In genomic region chr12:55456893-55457292, GRCm38 (mm10) we compare ENCODE assay signal across 18 mouse cellular contexts. TPM values are rescaled to one million over a fixed set of nuclear protein-coding genes. Genes with fewer than 3 reads are reported as not detected.
DNase-seq lines count a peak whose midpoint lies in the region; TF ChIP-seq lines count a peak whose summit lies in the region.
"Had no signal": no experiment of that assay in that cellular context is flagged by ENCODE, and none has a peak within 500 bp of the region (broad histone marks: within the 10 kb centered on the region; RNA-seq: fewer than 3 reads in every experiment).

No protein-coding gene starts in this region.

- intact Hi-C loops in gastrocnemius, adult 2 months (cut with DNase I): no loop called here
- intact Hi-C loops in gastrocnemius, postnatal 14 days (cut with DNase I; ENCODE audit: low total_unique reads): no loop called here
- intact Hi-C loops in left cerebral cortex, postnatal 14 days (cut with DNase I): no loop called here
- intact Hi-C loops in left cerebral cortex, postnatal 4 days (cut with DNase I): no loop called here

- peak; percentile 27 for DNase-seq in adrenal gland, adult 2 months
- DNase-seq in adrenal gland, adult 18-20 months (ENCODE audit: low spot score in 2 of 2): no peak
- DNase-seq in gastrocnemius, adult 2 months: no peak
- no peak for DNase-seq in gastrocnemius, postnatal 14 days
- peak; percentile 57 to 58 for DNase-seq in left cerebral cortex, postnatal 14 days (ENCODE audit: low spot score in 2 of 2)
- DNase-seq in left cerebral cortex, postnatal 4 days: no peak
- peak; percentile 68 to 83 for DNase-seq in right cerebral cortex, postnatal 10 days (ENCODE audit: low spot score in 2 of 2)
- DNase-seq in right cerebral cortex, postnatal 14 days: no peak
- DNase-seq: cerebellum, adult 8-10 months; gastrocnemius, postnatal 25 days; heart, adult 2 months; heart, postnatal 4 days; kidney, postnatal 25 days; thymus, postnatal 14 days had no signal

- H3K27ac ChIP-seq in gastrocnemius, adult 2 months: peak overlapping the region; percentile 8; the same call in 1 of the 2 replicates
- H3K27ac ChIP-seq: heart, adult 2 months; heart, embryonic 15.5 days; liver, embryonic 14.5 days; lung, embryonic 15.5 days; macrophage had no signal

- no peak overlapping the region for H3K4me3 ChIP-seq in gastrocnemius, adult 2 months
- H3K4me3 ChIP-seq: heart, adult 2 months; heart, embryonic 15.5 days; lung, embryonic 15.5 days had no signal

- TF ChIP-seq CTCF in gastrocnemius, adult 2 months (IDR thresholded peaks at IDR 0.05): no peak

RNA-seq across cellular contexts. Expression of gene Nfkbia, which starts 35.6 kb away (rescaled TPM):
- total RNA-seq in adrenal gland, adult 2 months (2021): 10 to 100 TPM; 90.6 to 94.6 TPM
- 197 and 256 TPM in 2 replicates for polyA plus RNA-seq in adrenal gland, adult 2 months (2012; rRNA removed)
- total RNA-seq in adrenal gland, adult 18-20 months (2021): 100 to 1,000 TPM in 1 of 2 experiments, 10 to 100 TPM in 1; 72.4 to 107 TPM
- total RNA-seq in gastrocnemius, adult 2 months (2021): 10 to 100 TPM; 26.3 to 66.2 TPM
- total RNA-seq in gastrocnemius, postnatal 14 days (2021): 10 to 100 TPM; 22.8 to 38.3 TPM
- total RNA-seq in left cerebral cortex, postnatal 14 days (2021): 10 to 100 TPM; 28.3 to 46.4 TPM
- 10 to 100 TPM; 26.8 to 33.6 TPM for total RNA-seq in left cerebral cortex, postnatal 4 days (2021)

Comparison
In these comparisons a context has a peak if more than half of its experiments do, and no peak if none do; other contexts are left out.
1. DNase-seq: peak in adrenal gland, adult 2 months (single experiment), left cerebral cortex, postnatal 14 days (2 of 2) and right cerebral cortex, postnatal 10 days (2 of 2); none in adrenal gland, adult 18-20 months (0 of 2), gastrocnemius, adult 2 months (single experiment), gastrocnemius, postnatal 14 days (single experiment), left cerebral cortex, postnatal 4 days (single experiment) and right cerebral cortex, postnatal 14 days (single experiment).